Mouse (Mus musculus): ENCODE measurements around the gene Amz2.

DNA sequence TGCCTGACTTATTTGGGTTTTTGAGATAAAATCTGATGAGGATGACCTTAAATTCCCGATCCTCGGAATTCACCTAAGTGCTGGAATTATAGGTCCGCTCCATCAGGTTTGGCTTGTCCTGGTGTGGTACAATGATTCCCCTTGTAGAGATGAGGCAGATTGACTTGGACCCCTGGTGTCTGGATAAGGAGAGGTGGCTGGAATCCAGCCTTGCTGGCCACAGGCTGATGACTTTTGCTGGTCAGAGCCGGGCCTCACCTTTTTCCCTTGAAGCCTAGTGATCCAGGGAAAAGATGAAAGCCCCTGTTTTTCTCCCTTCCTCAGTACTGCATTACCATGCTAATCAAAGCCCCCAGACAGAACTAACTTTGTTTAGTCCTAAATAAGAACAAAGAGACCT is 50.0 kb downstream of the Amz2 start:
- TF ChIP-seq POLR2A (IDR thresholded peaks at IDR 0.05; ENCODE audit: borderline replicate concordance, insufficient read depth, low read length) (no peak), CTCF (IDR thresholded peaks at IDR 0.05; ENCODE audit: borderline replicate concordance, insufficient read depth, low read depth, low read length) (no peak)
